Mouse (Mus musculus) heart, postnatal 0 days (tissue): ENCODE measurements at regions not wholly inside any gene's neighbourhood (a gene's known extent, or its start where the extent isn't known, plus 50 kb on each side); places are given as distances from the start of the nearest gene placed in this dataset.

Experiments used
- ATAC-seq: fragments of 200-750 bp; cut with Nextera tagmentation; 2 replicates; pipeline ENCODE4 v1.8.0; 2017; ENCODE audit warnings: low read depth, moderate number of reproducible peaks, moderate library complexity; ENCODE audit not compliant: insufficient read depth
- DNase-seq: peaks from one replicate; pipeline ENCODE4 v3.0.0-alpha.2; 2016; ENCODE audit warnings: low spot score
- H3K27ac ChIP-seq: fragments of 300-500 bp; sonication (generic); 2 replicates; pipeline ENCODE4 v1.5.1; 2014; ENCODE audit warnings: low read depth, mild to moderate bottlenecking
- H3K27me3 ChIP-seq: fragments of 300-500 bp; sonication (generic); 2 replicates; pipeline ENCODE4 v1.6.1; 2014; ENCODE audit warnings: low read length, mixed read lengths; ENCODE audit not compliant: control insufficient read depth, insufficient read depth
- H3K36me3 ChIP-seq: fragments of 300-500 bp; sonication (generic); replicated peaks from 2 replicates; pipeline ENCODE4 v1.6.1; 2014; ENCODE audit warnings: low read length, mixed read lengths; ENCODE audit not compliant: control insufficient read depth, insufficient read depth
- H3K4me1 ChIP-seq: fragments of 300-500 bp; sonication (generic); 2 replicates; pipeline ENCODE4 v1.6.1; 2014; ENCODE audit warnings: antibody characterized with exemption; ENCODE audit not compliant: control insufficient read depth, insufficient read depth
- H3K4me2 ChIP-seq: fragments of 300-500 bp; sonication (generic); 2 replicates; pipeline ENCODE4 v1.6.1; 2014; ENCODE audit warnings: low read depth, mild to moderate bottlenecking, low read length, moderate library complexity
- H3K4me3 ChIP-seq: fragments of 300-500 bp; sonication (generic); 2 replicates; pipeline ENCODE4 v1.5.1; 2014; ENCODE audit warnings: low read depth, low read length
- H3K9ac ChIP-seq: fragments of 300-500 bp; sonication (generic); replicated peaks from 2 replicates; pipeline ENCODE4 v1.6.1; 2014; ENCODE audit warnings: low read depth, low read length, mixed read lengths
- H3K9me3 ChIP-seq: fragments of 300-500 bp; sonication (generic); replicated peaks from 2 replicates; pipeline ENCODE4 v1.6.1; 2016; ENCODE audit warnings: low read length; ENCODE audit not compliant: control insufficient read depth
- CTCF ChIP-seq: IDR thresholded peaks from 2 replicates; pipeline ENCODE4 v1.5.1; 2016; ENCODE audit warnings: antibody characterized with exemption, control low read depth, low read depth
- EP300 ChIP-seq: IDR thresholded peaks from 2 replicates; pipeline ENCODE4 v1.6.1; 2016; ENCODE audit warnings: antibody characterized with exemption, low read depth
- WGBS: fragments of 180-500 bp; shearing (Covaris S2); extraction: QIAGEN DNeasy Blood & Tissue Kit; methylation state at CpG from one replicate; pipeline ENCODE4 v1.1.7; 2014; 5-methylcytosine and 5-hydroxymethylcytosine counted together

- no peaks in the 10 kb centered on the region for H3K4me1 ChIP-seq
- no peak overlapping the region for H3K4me2 ChIP-seq
- H3K9me3 ChIP-seq = no peaks in the 10 kb centered on the region
- no peak overlapping the region for H3K27ac ChIP-seq
- WGBS = 85% methylated on average over 5 of the region's 5 CpGs
- DNase-seq = no peak
- no peaks in the 10 kb centered on the region for H3K27me3 ChIP-seq
- no peak for ATAC-seq
- no peaks in the 10 kb centered on the region for H3K36me3 ChIP-seq
- H3K4me3 ChIP-seq = no peak overlapping the region
- TF ChIP-seq EP300 (no peak), CTCF (no peak)
- H3K9ac ChIP-seq = no peak overlapping the region
These were observed 124.8 kb downstream of the Gm9376 start for GRCm38 (mm10) chr14:118391561-118391960.

- ATAC-seq = no peak
- no peak overlapping the region for H3K9ac ChIP-seq
- H3K9me3 ChIP-seq = no peaks in the 10 kb centered on the region
- H3K36me3 ChIP-seq = no peaks in the 10 kb centered on the region
- no peak overlapping the region for H3K27ac ChIP-seq
- H3K4me3 ChIP-seq = no peak overlapping the region
- no peak overlapping the region for H3K4me2 ChIP-seq
- WGBS = 51% methylated on average over 6 of the region's 6 CpGs
- DNase-seq = no peak
- H3K27me3 ChIP-seq = no peaks in the 10 kb centered on the region
- H3K4me1 ChIP-seq = no peaks in the 10 kb centered on the region
- no peak for TF ChIP-seq CTCF
- TF ChIP-seq EP300 = no peak
These were observed 126.9 kb downstream of the Gm9376 start for GRCm38 (mm10) chr14:118393676-118394075.

- H3K4me2 ChIP-seq = no peak overlapping the region
- H3K9ac ChIP-seq = no peak overlapping the region
- H3K9me3 ChIP-seq = peaks cover 7% of the 10 kb centered on the region
- ATAC-seq = no peak
- H3K36me3 ChIP-seq = no peaks in the 10 kb centered on the region
- no peak for DNase-seq
- WGBS = 57% methylated on average over 4 of the region's 4 CpGs
- no peaks in the 10 kb centered on the region for H3K4me1 ChIP-seq
- H3K4me3 ChIP-seq = no peak overlapping the region
- TF ChIP-seq CTCF (no peak), EP300 (no peak)
- H3K27ac ChIP-seq = no peak overlapping the region
- no peaks in the 10 kb centered on the region for H3K27me3 ChIP-seq
These were observed 147.5 kb downstream of the Gm9376 start for GRCm38 (mm10) chr14:118414275-118414674.

DNA sequence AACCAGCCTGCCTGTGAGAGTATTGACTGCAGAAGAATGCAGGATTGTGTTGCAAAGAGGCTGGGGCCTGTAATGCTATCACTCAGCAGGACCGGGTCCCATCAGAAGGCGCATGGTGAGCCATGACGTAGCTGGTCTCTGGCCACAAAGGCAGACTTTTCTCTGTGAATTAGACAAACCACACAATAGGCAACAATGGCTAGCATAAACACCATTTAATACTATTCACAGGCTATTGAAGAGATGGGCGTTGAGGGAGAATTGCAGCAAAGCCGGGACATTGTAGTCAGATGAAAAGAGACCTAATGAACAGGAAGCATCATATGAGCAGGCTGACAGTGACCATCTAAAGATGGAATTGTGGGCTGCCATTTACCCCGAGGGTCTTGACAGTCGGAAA lies 149.4 kb downstream of the Gm9376 start:
- H3K27ac ChIP-seq = no peak overlapping the region
- no peak overlapping the region for H3K4me3 ChIP-seq
- peaks cover 7% of the 10 kb centered on the region for H3K9me3 ChIP-seq
- WGBS = 71% methylated on average over 7 of the region's 7 CpGs
- H3K9ac ChIP-seq = no peak overlapping the region
- ATAC-seq (no peak), DNase-seq (no peak)
- no peaks in the 10 kb centered on the region for H3K36me3 ChIP-seq
- TF ChIP-seq CTCF (no peak), EP300 (no peak)
- H3K4me2 ChIP-seq = no peak overlapping the region
- H3K4me1 ChIP-seq = no peaks in the 10 kb centered on the region
- no peaks in the 10 kb centered on the region for H3K27me3 ChIP-seq

DNA sequence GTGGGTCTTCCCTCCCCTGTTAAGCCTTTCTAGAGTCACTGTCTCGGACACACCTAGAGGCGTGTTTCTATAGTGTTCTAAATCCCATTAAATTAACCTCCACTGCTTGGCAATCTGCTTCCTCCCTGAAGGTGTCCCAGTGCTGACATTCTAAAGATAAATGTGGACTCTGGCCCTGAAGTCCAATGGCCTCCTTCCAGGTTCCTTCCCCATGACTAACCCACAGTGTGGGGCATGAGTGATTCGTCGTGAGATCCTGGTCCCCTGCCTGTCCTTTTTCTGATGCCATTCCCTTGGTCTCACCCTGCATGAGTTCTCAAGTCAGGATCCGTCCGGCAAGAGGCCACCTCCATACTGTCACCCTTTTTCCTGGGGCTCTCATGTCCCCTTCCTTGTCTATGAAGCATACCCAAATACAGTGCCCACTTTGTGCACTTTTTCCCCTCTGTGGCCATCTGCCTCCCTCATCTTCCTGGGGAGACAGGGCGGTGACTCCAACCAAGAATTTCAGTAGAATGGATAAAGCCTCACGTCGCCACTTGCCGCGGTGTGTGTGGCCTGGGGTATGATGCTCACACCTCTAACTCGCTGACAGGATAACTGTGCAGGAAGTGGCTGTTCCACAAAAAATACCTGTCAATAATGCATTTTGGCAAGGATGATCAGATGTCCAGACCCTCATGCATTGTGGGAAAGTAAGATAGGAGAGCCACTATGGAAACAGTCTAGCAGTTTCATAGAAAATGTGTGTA lies 152.9 kb downstream of the Gm9376 start:
- Histone ChIP-seq H3K27ac (no peak overlapping the region), H3K4me3 (no peak overlapping the region), H3K4me2 (no peak overlapping the region), H3K27me3 (no peaks in the 10 kb centered on the region), H3K4me1 (no peaks in the 10 kb centered on the region), H3K9ac (no peak overlapping the region), H3K36me3 (no peaks in the 10 kb centered on the region), H3K9me3 (peaks cover 7% of the 10 kb centered on the region)
- ATAC-seq (peak; percentile 57; the same call in 1 of the 2 replicates), DNase-seq (no peak)
- TF ChIP-seq EP300 (no peak), CTCF (no peak)
- 61% methylated on average over 12 of the region's 12 CpGs for WGBS
